Mouse (Mus musculus) left cerebral cortex, postnatal 14 days (tissue): ENCODE results near the gene Iqschfp. TPM values are rescaled to one million over a fixed set of nuclear protein-coding genes. Genes with fewer than 3 reads are reported as not detected.

Experiments used
- DNase-seq, 2 experiments: peaks; one replicate each; pipeline ENCODE4 v3.0.0; 2021 to 2022; ENCODE audit warnings: low spot score in 2 of 2, mixed read lengths in 1 of 2
- intact Hi-C: fragments of 180-260 bp; cut with DNase I; formaldehyde crosslinking; loops from one replicate; pipeline ENCODE4 v1.15.1; 2025
- total RNA-seq, 2 experiments: library from RNA; stranded (reverse); gene quantifications; 2 replicates each; pipeline ENCODE4 v1.2.3; 2021

The Iqschfp gene
- total RNA-seq, 2 experiments from 2014 or later, result 7.4 to 12.2 TPM

GRCm38 (mm10) chr3:68499532-68500152 lies 607.6 kb downstream of the Iqschfp start:
- intact Hi-C loops, result no loop called here
- DNase-seq, result no peak

DNA sequence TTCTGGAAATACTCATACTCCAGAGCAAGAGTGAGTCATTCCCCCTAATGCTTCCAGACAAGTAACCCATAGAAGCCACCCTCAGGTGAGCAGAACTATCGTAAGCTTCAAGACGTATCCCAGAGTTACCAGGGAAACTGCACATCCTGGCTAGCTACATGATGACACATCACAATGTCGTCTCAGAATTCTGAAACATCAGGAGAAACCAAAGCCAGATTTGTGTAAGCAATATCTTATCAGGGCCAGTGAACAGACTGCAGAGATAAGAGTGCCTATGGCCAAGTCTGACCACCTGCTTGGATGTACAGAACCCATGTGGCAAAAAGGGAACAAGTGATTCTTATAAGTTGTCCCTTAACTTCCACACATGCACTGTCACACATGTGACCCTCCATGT lies 612.8 kb downstream of the Iqschfp start:
- no peak for DNase-seq
- intact Hi-C loops, result no loop called here

DNA sequence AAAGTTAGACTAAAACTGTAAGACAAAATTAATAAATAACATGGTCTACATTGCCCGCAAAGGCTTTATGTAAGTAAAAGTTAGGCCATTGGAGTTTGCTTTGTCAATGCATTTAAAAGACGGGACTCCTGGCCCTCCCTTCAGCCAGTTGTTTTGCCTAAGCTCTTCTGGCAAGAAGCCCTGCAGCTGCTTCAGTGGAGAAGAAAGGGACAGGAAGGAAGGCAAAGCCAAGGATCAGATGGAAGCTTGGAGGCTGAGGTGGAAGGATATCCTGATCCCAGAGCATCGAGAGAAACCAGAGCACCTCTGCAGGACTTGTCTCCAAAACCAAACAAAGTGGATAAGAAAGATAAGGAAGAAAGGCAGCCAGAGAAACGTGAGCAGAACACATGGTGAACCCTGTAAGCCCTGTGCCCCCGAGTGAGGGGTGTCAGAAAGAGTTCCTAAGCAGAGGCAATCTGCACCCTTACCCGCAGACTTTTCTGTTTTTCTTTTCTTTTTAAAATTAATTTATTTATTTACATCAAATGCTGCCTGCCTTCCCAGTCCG lies 614.8 kb downstream of the Iqschfp start:
- intact Hi-C loops, result no loop called here
- DNase-seq, result no peak

DNA sequence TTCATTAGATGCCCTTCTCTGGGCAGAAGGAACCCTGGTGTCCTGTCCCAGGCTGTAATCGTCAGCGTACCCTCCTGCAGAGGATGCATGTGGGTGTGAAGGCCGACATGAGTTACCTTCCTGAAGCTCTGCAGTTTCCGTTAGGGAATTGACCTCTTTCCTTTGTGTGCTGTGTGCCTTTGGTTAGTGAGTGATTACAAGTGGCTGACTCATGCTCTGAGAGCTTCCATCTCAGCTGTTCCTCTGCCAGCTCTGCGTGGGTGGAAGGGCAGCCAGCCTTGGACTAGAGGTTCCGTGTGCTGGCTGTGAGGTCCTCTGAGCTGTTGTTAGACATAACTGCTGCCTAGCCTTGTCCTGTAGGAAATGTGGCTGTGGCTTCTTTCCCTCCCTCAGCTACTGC lies 616.6 kb downstream of the Iqschfp start:
- intact Hi-C loops, result no loop called here
- no peak for DNase-seq

DNA sequence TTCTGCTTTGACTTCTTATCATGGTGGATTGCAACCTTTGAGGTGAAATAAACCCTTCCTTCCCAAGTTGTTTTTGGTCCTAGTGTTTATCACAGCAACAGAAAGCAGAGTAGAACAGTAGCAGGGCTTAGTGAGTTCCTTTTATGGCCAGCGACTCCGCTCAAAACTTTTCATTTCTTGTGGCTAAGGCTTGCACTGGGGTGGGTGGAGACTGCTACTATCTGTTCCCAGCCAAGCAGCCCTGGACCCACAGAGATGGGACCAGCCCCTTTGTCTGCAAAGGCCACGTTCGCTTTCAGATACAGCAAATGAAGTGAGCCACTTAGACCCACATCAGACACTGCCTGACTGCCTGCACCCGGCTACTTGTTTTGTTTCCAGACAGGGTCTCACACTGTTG lies 618.8 kb downstream of the Iqschfp start:
- intact Hi-C loops, result no loop called here
- no peak for DNase-seq

DNA sequence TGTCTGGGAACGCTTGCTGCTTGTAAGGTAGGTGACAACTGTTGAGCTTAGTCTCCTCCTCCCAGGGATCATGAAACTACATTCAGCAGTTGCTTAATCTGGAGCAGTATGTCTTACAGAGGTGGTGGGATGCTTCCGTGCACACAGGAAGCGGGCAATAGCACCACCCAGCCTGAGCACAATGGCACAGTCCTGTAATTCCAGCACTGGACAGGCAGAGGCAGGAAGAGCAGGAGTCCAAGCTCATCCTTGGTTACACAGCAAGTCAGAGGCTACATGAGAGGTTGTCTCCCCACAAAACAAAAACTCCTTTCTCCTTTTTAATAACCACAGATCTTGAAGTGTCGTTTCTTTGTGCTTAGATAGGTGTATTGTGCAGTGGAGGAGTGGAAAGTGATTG lies 619.7 kb downstream of the Iqschfp start:
- intact Hi-C loops, result no loop called here
- DNase-seq, result no peak

DNA sequence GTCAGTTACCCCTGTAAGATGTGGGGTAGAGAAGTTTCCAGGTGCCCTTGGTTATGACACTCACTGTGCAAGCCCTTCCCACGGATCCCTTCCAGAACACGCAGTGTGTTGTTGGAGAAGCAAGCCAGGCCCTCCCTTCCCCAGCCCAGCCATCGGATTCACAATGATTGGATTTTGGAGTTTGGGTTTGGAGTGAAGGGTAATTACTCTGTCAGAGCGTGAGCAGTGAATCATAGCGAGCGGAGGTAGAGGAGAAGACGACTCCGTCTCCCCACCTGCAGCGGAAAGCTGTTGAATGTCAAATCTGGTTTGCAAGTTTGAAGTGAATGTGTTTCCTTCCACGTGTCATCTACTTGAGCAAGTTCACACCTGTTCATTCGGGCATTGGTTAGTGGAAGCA lies 620.3 kb downstream of the Iqschfp start:
- intact Hi-C loops, result no loop called here
- DNase-seq, result no peak

DNA sequence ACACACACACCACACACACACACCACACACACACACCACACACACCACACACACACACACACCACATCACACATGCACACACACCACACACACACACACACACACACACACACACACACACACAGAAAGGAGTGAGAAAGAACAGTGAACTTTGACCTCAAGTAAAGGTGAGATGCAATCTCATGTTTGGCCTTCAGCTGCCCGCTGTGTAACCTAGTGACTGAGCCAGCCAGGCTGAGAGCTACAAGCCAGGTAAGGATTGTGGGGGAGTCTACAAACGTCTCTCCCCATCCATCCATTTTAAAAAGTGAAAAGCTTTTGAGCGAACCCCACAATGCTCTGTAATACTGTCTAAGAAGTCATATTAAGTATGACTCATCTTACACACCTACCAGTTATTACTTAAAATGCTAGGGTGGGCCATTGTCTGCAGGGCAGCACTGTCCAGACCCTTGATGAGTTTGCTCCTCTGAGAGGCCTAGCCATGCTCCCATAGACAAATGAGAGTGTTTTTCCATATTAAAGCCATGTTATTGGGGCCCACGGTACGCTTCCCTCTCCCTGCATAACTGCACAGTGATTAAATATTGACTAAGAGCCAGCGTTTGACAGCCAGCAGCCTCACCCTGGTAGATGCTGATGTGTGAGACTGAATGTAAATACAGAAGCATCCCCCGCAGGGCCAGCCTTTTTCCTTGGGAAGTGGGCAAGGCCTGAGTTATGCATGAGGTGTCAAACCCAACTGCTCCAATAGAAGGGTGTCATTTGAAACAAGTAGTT lies 621.5 kb downstream of the Iqschfp start:
- DNase-seq, result no peak
- intact Hi-C loops, result no loop called here

GRCm38 (mm10) chr3:68514120-68514497 lies 622.1 kb downstream of the Iqschfp start:
- intact Hi-C loops, result no loop called here
- DNase-seq, result no peak

DNA sequence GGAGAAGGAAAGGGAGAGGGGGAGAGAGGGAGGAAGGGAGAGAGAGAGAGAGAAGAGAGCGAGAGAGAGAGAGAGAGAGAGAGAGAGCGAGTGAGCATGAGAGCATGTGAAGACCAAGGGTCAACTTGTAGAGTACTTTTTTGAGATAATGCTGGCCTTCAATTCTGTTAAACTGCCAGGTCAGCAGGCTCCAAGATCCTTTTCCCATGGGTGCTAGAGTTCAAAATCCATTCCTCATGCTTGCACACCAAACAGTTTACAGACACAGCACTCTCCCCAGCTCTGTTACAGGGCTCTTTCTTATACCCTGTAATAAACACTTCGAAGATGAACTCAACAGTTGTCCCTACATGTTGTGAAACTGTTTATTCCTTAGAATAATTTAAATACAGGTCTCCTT lies 622.7 kb downstream of the Iqschfp start:
- DNase-seq, result no peak
- intact Hi-C loops, result no loop called here

DNA sequence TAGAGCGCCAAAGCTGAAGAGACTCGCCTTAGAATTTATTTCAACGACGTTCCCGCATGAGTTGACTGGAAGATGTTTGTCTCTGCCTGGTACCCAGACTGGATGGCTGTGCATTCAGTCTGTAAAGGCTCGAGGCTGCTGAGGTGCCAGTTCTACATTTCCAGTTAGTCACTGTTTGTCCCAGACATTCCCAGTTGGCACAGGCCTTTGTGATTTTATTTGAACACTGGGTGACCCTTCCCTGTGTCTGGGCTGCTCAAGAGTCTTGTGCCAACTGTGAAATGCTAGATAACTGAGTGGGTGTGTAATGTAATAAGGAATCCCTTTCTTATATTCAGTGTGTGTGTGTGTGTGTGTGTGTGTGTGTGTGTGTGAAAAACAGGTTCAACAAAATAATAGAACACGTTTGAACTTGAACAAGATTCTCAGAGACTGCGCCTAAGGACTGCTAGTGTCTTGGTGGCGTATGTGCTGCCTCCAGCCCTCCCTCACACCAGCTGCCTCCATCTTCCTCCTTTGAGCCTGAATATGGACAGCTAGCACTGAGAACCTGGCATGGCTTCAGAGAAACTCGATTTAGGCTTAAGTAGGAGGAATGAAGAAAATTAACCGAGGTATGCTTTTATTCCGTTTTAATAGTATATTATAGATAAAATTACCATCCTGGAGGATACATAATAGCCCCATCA lies 624.5 kb downstream of the Iqschfp start:
- intact Hi-C loops, result no loop called here
- peak in 1 of 2 experiments; percentile 49 for DNase-seq

GRCm38 (mm10) chr3:68517236-68517635 lies 625.2 kb downstream of the Iqschfp start:
- intact Hi-C loops, result no loop called here
- no peak for DNase-seq

- DNase-seq, result no peak
- intact Hi-C loops, result no loop called here
These were observed 626.0 kb downstream of the Iqschfp start for GRCm38 (mm10) chr3:68518041-68518440.

DNA sequence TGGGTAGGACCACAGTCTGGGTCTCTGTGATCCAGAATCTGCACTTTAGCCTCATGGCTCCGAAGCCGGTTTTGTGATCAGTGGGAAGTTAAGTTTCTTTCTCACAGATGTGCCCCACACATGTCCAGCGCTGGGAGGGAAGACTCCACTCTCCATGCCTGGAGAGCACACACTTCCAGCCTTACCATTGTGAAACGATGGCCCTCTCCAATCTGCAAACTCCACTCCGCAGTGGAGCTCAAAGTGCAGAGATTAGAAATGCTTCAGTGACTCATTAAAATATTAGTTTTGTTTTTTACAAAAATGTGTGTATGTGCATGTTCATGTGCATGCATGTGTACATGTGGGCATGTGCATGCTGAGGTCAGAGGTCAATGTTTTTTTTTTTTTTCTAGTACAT lies 626.6 kb downstream of the Iqschfp start:
- intact Hi-C loops, result no loop called here
- no peak for DNase-seq

GRCm38 (mm10) chr3:68525361-68525878 lies 633.4 kb downstream of the Iqschfp start:
- DNase-seq, result no peak

DNA sequence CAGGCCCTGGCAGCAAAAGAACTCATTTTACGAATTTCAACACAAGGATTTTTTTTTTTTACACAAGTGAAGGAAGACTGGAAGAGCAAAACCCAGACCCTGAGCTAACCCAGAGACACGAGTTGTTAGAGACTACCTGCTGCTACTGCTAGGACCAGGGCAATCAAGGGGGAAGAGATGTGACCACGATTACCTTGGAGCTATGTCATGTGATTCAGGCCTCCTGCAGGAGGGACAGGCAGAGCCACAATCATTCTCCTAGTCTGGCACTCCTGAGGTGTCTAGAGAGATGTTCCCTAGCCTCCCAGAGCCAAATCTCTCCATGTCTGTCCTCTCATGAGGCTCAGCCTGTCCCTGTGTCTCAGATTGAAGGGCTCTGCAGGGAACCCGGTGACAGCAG lies 634.4 kb downstream of the Iqschfp start:
- intact Hi-C loops, result no loop called here
- DNase-seq, result no peak

More at GRCm38 (mm10) chr3:68525361-68525878, 633.4 kb downstream of the Iqschfp start:
- intact Hi-C loops, result no loop called here

- intact Hi-C loops, result no loop called here
- DNase-seq, result no peak
These were observed 635.1 kb downstream of the Iqschfp start for GRCm38 (mm10) chr3:68527182-68527581.

- intact Hi-C loops, result no loop called here
- DNase-seq, result no peak
These were observed 639.9 kb downstream of the Iqschfp start for GRCm38 (mm10) chr3:68531908-68532307.

- intact Hi-C loops, result no loop called here
- DNase-seq, result no peak
These were observed 642.6 kb downstream of the Iqschfp start for GRCm38 (mm10) chr3:68534571-68535051.

DNA sequence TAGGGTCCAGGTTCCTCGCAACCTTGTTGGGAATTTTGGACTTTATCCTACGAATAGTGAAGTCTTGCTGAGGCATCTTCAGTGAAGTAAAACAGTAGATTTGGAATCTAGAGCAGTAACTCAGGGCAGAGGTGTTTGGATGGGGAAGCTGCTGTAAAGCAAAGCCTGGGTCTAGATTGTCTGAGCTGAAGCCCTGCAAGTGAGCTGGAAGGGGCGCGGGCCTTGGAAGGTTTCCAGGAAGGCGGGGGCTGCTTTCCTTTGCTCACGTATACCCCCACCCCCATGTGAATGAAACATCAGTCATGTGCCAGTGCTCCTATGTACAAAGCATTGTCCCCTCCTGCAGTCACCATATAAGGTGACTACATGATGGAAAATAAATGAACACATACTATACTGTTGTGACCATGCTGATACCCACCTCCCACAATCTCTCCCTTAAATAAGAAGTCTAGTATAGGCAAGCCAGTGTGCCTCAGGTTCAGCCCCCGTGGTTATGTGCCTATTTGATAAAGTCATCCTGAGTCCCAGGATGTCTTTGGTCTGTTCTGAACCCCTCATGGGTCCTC lies 643.2 kb downstream of the Iqschfp start:
- intact Hi-C loops, result no loop called here
- DNase-seq, result no peak
